14 mouse cellular contexts compared by ENCODE assay signal in the genomic region with DNA sequence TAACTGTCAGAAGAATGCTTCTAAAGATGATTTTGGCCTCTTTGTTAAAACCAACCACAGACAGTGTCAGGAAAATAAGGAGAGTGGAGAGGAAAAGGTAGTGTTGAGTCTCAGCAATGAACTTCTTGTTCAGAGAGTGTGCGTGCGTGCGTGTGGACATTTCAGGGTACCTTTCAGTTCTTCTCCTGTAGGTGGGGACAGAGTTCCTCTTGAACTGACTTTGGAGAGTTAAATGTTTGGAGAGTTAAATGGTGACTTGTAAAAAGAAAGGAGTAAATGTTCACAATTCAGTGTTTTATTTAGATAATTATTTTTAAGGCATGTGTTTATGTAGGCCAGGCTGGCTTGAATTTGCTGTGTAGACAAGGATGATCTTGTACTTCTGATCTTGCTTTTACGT. TPM values are rescaled to one million over a fixed set of nuclear protein-coding genes. Genes with fewer than 3 reads are reported as not detected.
DNase-seq lines count a peak whose midpoint lies in the region; ATAC-seq and TF ChIP-seq lines count a peak whose summit lies in the region.
"Had no signal": no experiment of that assay in that cellular context is flagged by ENCODE, and none has a peak within 500 bp of the region (broad histone marks: within the 10 kb centered on the region; RNA-seq: fewer than 3 reads in every experiment).

No protein-coding gene starts in this region.

- dilution Hi-C loops in CH12.LX (cut with MboI; ENCODE audit: extremely low pct_ligation_motif_present, extremely low pct_unique_long_range_greater_than_20kb, low sequenced_read_pairs): no loop called here

- no peak overlapping the region for H3K4me3 ChIP-seq in layer of hippocampus, adult 2 months
- H3K4me3 ChIP-seq in CH12.LX (replicated peaks in 1 of 3; ENCODE audit: low read depth in 2 of 3, low read length in 2 of 3, poor library complexity in 1 of 3): no peak overlapping the region
- H3K4me3 ChIP-seq: erythroblast, embryonic 14.5 days; limb, embryonic 15.5 days; megakaryocyte, embryonic 14.5 days had no signal

- TF ChIP-seq EP300 in CH12.LX (IDR thresholded peaks at IDR 0.05; ENCODE audit: low read length): no peak

- ATAC-seq in erythroid progenitor cell, adult 5-6 weeks (replicated peaks; ENCODE audit: low FRiP score, poor library complexity, severe bottlenecking): no peak
- ATAC-seq: inflammation-experienced regulatory T-cells, adult 6 months had no signal

- H3K27me3 ChIP-seq in CH12.LX (replicated peaks): no peaks in the 10 kb centered on the region
- H3K27me3 ChIP-seq: limb, embryonic 15.5 days; megakaryocyte, embryonic 14.5 days had no signal

- peaks cover 6% of the 10 kb centered on the region in 2 experiments for H3K36me3 ChIP-seq in CH12.LX (replicated peaks in 1 of 2; ENCODE audit: control insufficient read depth in 1 of 2, insufficient read depth in 1 of 2, low read length in 1 of 2)

- DNase-seq in layer of hippocampus, adult 2 months (ENCODE audit: low spot score in 2 of 2): no peak
- DNase-seq in layer of hippocampus, postnatal 10 days (ENCODE audit: low spot score in 2 of 2): no peak
- DNase-seq in CH12.LX (ENCODE audit: extremely low read depth): no peak
- DNase-seq in MEL-GATA-1-ER (ENCODE audit: extremely low read depth, low read depth): peak; percentile 28
- peak; percentile 32 for DNase-seq in kidney, postnatal 14 days
- no peak for DNase-seq in spleen, adult 12 weeks (ENCODE audit: low spot score)
- DNase-seq: cerebellum, postnatal 14 days; heart, postnatal 10 days; thymus, postnatal 25 days had no signal

- no peak for TF ChIP-seq POLR2A in CH12.LX (IDR thresholded peaks at IDR 0.05; ENCODE audit: low read depth, low read length)

- in situ Hi-C loops in CH12.LX (cut with MboI; ENCODE audit: low pct_ligation_motif_present, low pct_unique_long_range_greater_than_20kb, low sequenced_read_pairs): loop anchor here (25.0 kb wide), 1 partner anchor 367 kb away; a partner anchor contains a TSS

- H3K9ac ChIP-seq in CH12.LX (ENCODE audit: insufficient read depth, low read depth): no peak overlapping the region
- H3K9ac ChIP-seq: limb, embryonic 15.5 days had no signal

- TF ChIP-seq CTCF in layer of hippocampus, adult 2 months (conservative IDR thresholded peaks at IDR 0.05): peak; percentile 66
- peak in 1 of 2 experiments; percentile 63; a peak in 2 of 4 replicates for TF ChIP-seq CTCF in CH12.LX (conservative IDR thresholded peaks at IDR 0.05 in 1 of 2, IDR thresholded peaks at IDR 0.05 in 1 of 2; ENCODE audit: low read depth in 2 of 2, low read length in 2 of 2)

- no peaks in the 10 kb centered on the region for H3K4me1 ChIP-seq in CH12.LX (ENCODE audit: control insufficient read depth in 1 of 2, insufficient read depth in 2 of 2)
- H3K4me1 ChIP-seq: limb, embryonic 15.5 days had no signal

- no peaks in the 10 kb centered on the region for H3K9me3 ChIP-seq in CH12.LX (replicated peaks; ENCODE audit: low read length)
- H3K9me3 ChIP-seq: limb, embryonic 15.5 days; megakaryocyte, embryonic 14.5 days had no signal

- no peaks in the 10 kb centered on the region for H3K79me2 ChIP-seq in CH12.LX (replicated peaks; ENCODE audit: control insufficient read depth, extremely low read depth, insufficient read depth, poor library complexity, severe bottlenecking)

- no peak overlapping the region for H3K4me2 ChIP-seq in CH12.LX (ENCODE audit: insufficient read depth, low read depth, poor library complexity, severe bottlenecking)
- H3K4me2 ChIP-seq: limb, embryonic 15.5 days had no signal

- H3K27ac ChIP-seq in layer of hippocampus, adult 2 months: no peak overlapping the region
- H3K27ac ChIP-seq in CH12.LX (ENCODE audit: insufficient read depth, low read depth): no peak overlapping the region
- H3K27ac ChIP-seq: limb, embryonic 15.5 days had no signal

- peak; percentile 62 for TF ChIP-seq RAD21 in CH12.LX (IDR thresholded peaks at IDR 0.05; ENCODE audit: low read depth, low read length)

TF ChIP-seq in CH12.LX, 34 proteins besides CTCF, POLR2A, EP300 and RAD21:
- TF ChIP-seq ZMIZ1 (IDR thresholded peaks at IDR 0.05; ENCODE audit: low read depth, low read length) (no peak), SMC3 (IDR thresholded peaks at IDR 0.05; ENCODE audit: low read depth, low read length) (peak; percentile 35; the same call in 1 of the 2 replicates), MEF2A (IDR thresholded peaks at IDR 0.05; ENCODE audit: borderline replicate concordance, low read depth, low read length) (no peak)

RNA-seq across cellular contexts. Expression of a gene that starts 10.1 kb away (rescaled TPM):
- total RNA-seq in layer of hippocampus, adult 2 months (2021): 1 to 10 TPM; 4.5 to 6.3 TPM
- 1 to 10 TPM; 5.2 to 8.6 TPM for total RNA-seq in layer of hippocampus, postnatal 10 days (2021)
- total RNA-seq in CH12.LX (2012; rRNA removed): 0.63 and 0.76 TPM in 2 replicates
- 0.39 and 0.56 TPM in 2 replicates for total RNA-seq in CH12.LX (2014; rRNA removed)
- polyA plus RNA-seq in CH12.LX (2012; ENCODE audit: insufficient read length, low read depth): 0.81 and 1.4 TPM in 2 replicates
- total RNA-seq in erythroid progenitor cell, adult 5-6 weeks (2015; ENCODE audit: low replicate concordance): 1.7 TPM in 1 of 2 replicates, not detected in the other
- 0.26 TPM in 1 of 2 replicates, not detected in the other for total RNA-seq in erythroid progenitor cell, adult 5-6 weeks (2017; ENCODE audit: low replicate concordance)

RNA-seq across cellular contexts. Expression of a gene that starts 10.3 kb away (rescaled TPM):
- total RNA-seq in layer of hippocampus, adult 2 months (2021): 10 to 100 TPM; 16.0 to 16.9 TPM
- total RNA-seq in layer of hippocampus, postnatal 10 days (2021): 10 to 100 TPM; 18.9 to 20.5 TPM
- total RNA-seq in CH12.LX (2012; rRNA removed): 46.1 and 51.0 TPM in 2 replicates
- total RNA-seq in CH12.LX (2014; rRNA removed): 35.5 and 36.6 TPM in 2 replicates
- polyA plus RNA-seq in CH12.LX (2012; ENCODE audit: insufficient read length, low read depth): 101 and 109 TPM in 2 replicates
- total RNA-seq in erythroid progenitor cell, adult 5-6 weeks (2015; ENCODE audit: low replicate concordance): 5.9 and 15.5 TPM in 2 replicates
- 7.2 and 12.1 TPM in 2 replicates for total RNA-seq in erythroid progenitor cell, adult 5-6 weeks (2017; ENCODE audit: low replicate concordance)

RNA-seq across cellular contexts. Expression of a gene that starts 33.3 kb away (rescaled TPM):
- total RNA-seq in layer of hippocampus, adult 2 months (2021): 10 to 100 TPM; 38.3 to 48.1 TPM
- 10 to 100 TPM; 46.0 to 49.5 TPM for total RNA-seq in layer of hippocampus, postnatal 10 days (2021)
- total RNA-seq in CH12.LX (2012; rRNA removed): 67.0 and 67.5 TPM in 2 replicates
- total RNA-seq in CH12.LX (2014; rRNA removed): 40.4 and 42.1 TPM in 2 replicates
- 78.6 and 92.6 TPM in 2 replicates for polyA plus RNA-seq in CH12.LX (2012; ENCODE audit: insufficient read length, low read depth)
- 24.9 and 32.7 TPM in 2 replicates for total RNA-seq in erythroid progenitor cell, adult 5-6 weeks (2015; ENCODE audit: low replicate concordance)
- total RNA-seq in erythroid progenitor cell, adult 5-6 weeks (2017; ENCODE audit: low replicate concordance): 11.7 and 13.5 TPM in 2 replicates

Comparison
In these comparisons a context has a peak if more than half of its experiments do, and no peak if none do; other contexts are left out.
1. DNase-seq: peak in MEL-GATA-1-ER (single experiment) and kidney, postnatal 14 days (single experiment); none in layer of hippocampus, adult 2 months (0 of 2), layer of hippocampus, postnatal 10 days (0 of 2), CH12.LX (single experiment) and spleen, adult 12 weeks (single experiment).